Mouse (Mus musculus) C2C12 (cell line): ENCODE measurements around the gene Lxn.

Experiments used
- CEBPB ChIP-seq: IDR thresholded peaks from one replicate; pipeline ENCODE4 v1.6.1; 2011; ENCODE audit warnings: low read depth, mild to moderate bottlenecking, control low read depth, moderate library complexity
- CTCF ChIP-seq: IDR thresholded peaks from one replicate; pipeline ENCODE4 v1.5.1; 2011; ENCODE audit not compliant: control insufficient read depth, insufficient read depth, insufficient read length
- FOSL1 ChIP-seq: IDR thresholded peaks from one replicate; pipeline ENCODE4 v1.8.0; 2011; ENCODE audit warnings: mild to moderate bottlenecking, low read length; ENCODE audit not compliant: poor library complexity, insufficient read depth, severe bottlenecking
- MAX ChIP-seq: IDR thresholded peaks from one replicate; pipeline ENCODE4 v1.6.1; 2011; ENCODE audit warnings: mild to moderate bottlenecking, control low read depth
- MYOD1 ChIP-seq: IDR thresholded peaks from one replicate; pipeline ENCODE4 v1.6.1; 2011; ENCODE audit warnings: low read depth; ENCODE audit not compliant: control insufficient read depth, insufficient read length
- USF1 ChIP-seq: IDR thresholded peaks from one replicate; pipeline ENCODE4 v1.6.1; 2011; ENCODE audit warnings: low read depth, mild to moderate bottlenecking, control low read depth, moderate library complexity

GRCm38 (mm10) chr3:67498773-67499405, 35.2 kb upstream of the Lxn start:
- no peak for TF ChIP-seq CEBPB
- TF ChIP-seq CTCF = no peak
- no peak for TF ChIP-seq MAX
- no peak for TF ChIP-seq MYOD1
- no peak for TF ChIP-seq USF1
- TF ChIP-seq FOSL1 = no peak
